Comparison of ENCODE assay signal across 13 mouse cellular contexts in the genomic region with DNA sequence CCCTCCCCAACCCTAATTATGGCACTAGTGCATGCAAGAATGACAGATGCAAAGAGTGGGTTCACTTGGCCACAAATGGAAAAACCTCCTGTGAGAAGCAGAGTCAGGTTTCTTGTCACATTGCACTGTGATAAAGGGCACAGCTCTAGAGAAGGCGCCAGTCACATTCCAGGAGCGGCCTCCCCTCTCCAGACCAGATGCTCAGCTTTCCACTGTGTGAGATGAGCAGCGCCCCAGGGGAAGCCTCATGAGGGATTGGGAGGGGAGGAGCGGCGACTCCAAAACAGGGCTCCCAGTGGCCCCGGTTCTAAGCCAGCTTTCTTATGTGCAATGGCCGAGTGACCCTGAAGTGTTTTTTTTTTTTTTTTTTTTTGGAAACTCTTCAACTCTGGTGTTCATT. TPM values are rescaled to one million over a fixed set of nuclear protein-coding genes. Genes with fewer than 3 reads are reported as not detected.
DNase-seq lines count a peak whose midpoint lies in the region; ATAC-seq and TF ChIP-seq lines count a peak whose summit lies in the region.
"Had no signal": no experiment of that assay in that cellular context is flagged by ENCODE, and none has a peak within 500 bp of the region (broad histone marks: within the 10 kb centered on the region; RNA-seq: fewer than 3 reads in every experiment).

No protein-coding gene starts in this region.

- H3K27ac ChIP-seq in kidney, postnatal 0 days: no peak overlapping the region
- no peak overlapping the region for H3K27ac ChIP-seq in limb, embryonic 14.5 days (replicated peaks; ENCODE audit: low read depth, low read length)
- H3K27ac ChIP-seq: layer of hippocampus, adult 2 months; midbrain, embryonic 12.5 days had no signal

- no peak for ATAC-seq in kidney, postnatal 0 days (replicated peaks; ENCODE audit: low FRiP score, low read depth)
- ATAC-seq in limb, embryonic 14.5 days (ENCODE audit: low FRiP score, low read depth): peak; percentile 71
- ATAC-seq: lung, postnatal 0 days had no signal

- no peak overlapping the region for H3K4me2 ChIP-seq in kidney, postnatal 0 days (ENCODE audit: low read length)
- no peak overlapping the region for H3K4me2 ChIP-seq in limb, embryonic 14.5 days (replicated peaks; ENCODE audit: low read depth, low read length, severe bottlenecking)
- H3K4me2 ChIP-seq: midbrain, embryonic 12.5 days had no signal

- no peak for TF ChIP-seq CTCF in kidney, postnatal 0 days (IDR thresholded peaks at IDR 0.05; ENCODE audit: low read depth)

- H3K4me1 ChIP-seq in kidney, postnatal 0 days (replicated peaks; ENCODE audit: insufficient read depth, low read length): no peaks in the 10 kb centered on the region
- H3K4me1 ChIP-seq in limb, embryonic 14.5 days (ENCODE audit: control insufficient read depth, insufficient read depth, low read length): no peaks in the 10 kb centered on the region

- H3K9me3 ChIP-seq in kidney, postnatal 0 days (replicated peaks; ENCODE audit: low read length): no peaks in the 10 kb centered on the region
- H3K9me3 ChIP-seq in limb, embryonic 14.5 days (ENCODE audit: control insufficient read depth, low read length): no peaks in the 10 kb centered on the region
- H3K9me3 ChIP-seq: midbrain, embryonic 12.5 days had no signal

- DNase-seq in heart, adult 11 months: peak; percentile 79
- DNase-seq in heart, postnatal 4 days: no peak
- DNase-seq in kidney, postnatal 0 days (ENCODE audit: low spot score): peak; percentile 56
- DNase-seq in kidney, postnatal 25 days: no peak
- DNase-seq in embryo, embryonic 11 days: peak; percentile 77
- peak; percentile 45 for DNase-seq in limb, embryonic 14.5 days (ENCODE audit: low spot score)
- no peak for DNase-seq in adrenal gland, postnatal 10 days
- no peak for DNase-seq in thymus, adult 18-20 months
- DNase-seq: adrenal gland, postnatal 25 days; cerebellum, adult 18-20 months had no signal

- TF ChIP-seq POLR2A in limb, embryonic 14.5 days (IDR thresholded peaks at IDR 0.05; ENCODE audit: borderline replicate concordance, extremely low read depth, insufficient read depth, insufficient read length): no peak

- no peak overlapping the region for H3K9ac ChIP-seq in kidney, postnatal 0 days (ENCODE audit: low read depth, low read length)
- no peak overlapping the region for H3K9ac ChIP-seq in limb, embryonic 14.5 days (ENCODE audit: low read depth, low read length, severe bottlenecking)
- H3K9ac ChIP-seq: midbrain, embryonic 12.5 days had no signal

- WGBS in kidney, postnatal 0 days: 10% methylated on average over 7 of the region's 7 CpGs
- 3% methylated on average over 7 of the region's 7 CpGs for WGBS in limb, embryonic 14.5 days

- no peaks in the 10 kb centered on the region for H3K36me3 ChIP-seq in kidney, postnatal 0 days (ENCODE audit: insufficient read depth, low read length)
- no peaks in the 10 kb centered on the region for H3K36me3 ChIP-seq in limb, embryonic 14.5 days (ENCODE audit: control insufficient read depth, insufficient read depth, low read length)
- H3K36me3 ChIP-seq: midbrain, embryonic 12.5 days had no signal

- no peak overlapping the region for H3K4me3 ChIP-seq in kidney, postnatal 0 days (replicated peaks; ENCODE audit: low read depth, low read length)
- no peak overlapping the region for H3K4me3 ChIP-seq in limb, embryonic 14.5 days (replicated peaks; ENCODE audit: low read length)
- H3K4me3 ChIP-seq: layer of hippocampus, adult 2 months; midbrain, embryonic 12.5 days had no signal

- H3K27me3 ChIP-seq in kidney, postnatal 0 days (ENCODE audit: insufficient read depth, low read length): no peaks in the 10 kb centered on the region
- H3K27me3 ChIP-seq in limb, embryonic 14.5 days (ENCODE audit: control insufficient read depth, insufficient read depth, low read length): no peaks in the 10 kb centered on the region
- H3K27me3 ChIP-seq: midbrain, embryonic 12.5 days had no signal

RNA-seq across cellular contexts. Expression of a gene that starts 11.5 kb away (rescaled TPM):
- total RNA-seq in heart, postnatal 4 days (2021): not detected
- polyA plus RNA-seq in kidney, postnatal 0 days (2015; fragmentation: Nextera tagmentation; extraction: Ambion mirVana): 0.15 and 0.17 TPM in 2 replicates
- polyA plus RNA-seq in limb, embryonic 14.5 days (2012; rRNA removed): 0.29 and 0.33 TPM in 2 replicates
- polyA plus RNA-seq in limb, embryonic 14.5 days (2014; fragmentation: Nextera tagmentation; extraction: Ambion mirVana): 0.10 and 0.34 TPM in 2 replicates
- under 1 TPM; 0.33 to 0.66 TPM for total RNA-seq in adrenal gland, postnatal 10 days (2021)
- total RNA-seq: adrenal gland, postnatal 25 days had no signal

RNA-seq across cellular contexts. Expression of a gene that starts 47.2 kb away (rescaled TPM):
- total RNA-seq in heart, postnatal 4 days (2021): 1 to 10 TPM; 4.6 to 5.7 TPM
- polyA plus RNA-seq in kidney, postnatal 0 days (2015; fragmentation: Nextera tagmentation; extraction: Ambion mirVana): 2.3 and 2.5 TPM in 2 replicates
- 7.8 and 8.5 TPM in 2 replicates for polyA plus RNA-seq in limb, embryonic 14.5 days (2012; rRNA removed)
- 14.3 and 18.0 TPM in 2 replicates for polyA plus RNA-seq in limb, embryonic 14.5 days (2014; fragmentation: Nextera tagmentation; extraction: Ambion mirVana)
- 10 to 100 TPM in 1 of 2 experiments, 1 to 10 TPM in 1; 8.3 to 12.8 TPM for total RNA-seq in adrenal gland, postnatal 10 days (2021)

RNA-seq across cellular contexts. Expression of a gene that starts 49.3 kb away (rescaled TPM):
- total RNA-seq in heart, postnatal 4 days (2021): 100 to 1,000 TPM; 533 to 564 TPM
- 178 and 181 TPM in 2 replicates for polyA plus RNA-seq in kidney, postnatal 0 days (2015; fragmentation: Nextera tagmentation; extraction: Ambion mirVana)
- 83.1 and 96.3 TPM in 2 replicates for polyA plus RNA-seq in limb, embryonic 14.5 days (2012; rRNA removed)
- polyA plus RNA-seq in limb, embryonic 14.5 days (2014; fragmentation: Nextera tagmentation; extraction: Ambion mirVana): 115 and 117 TPM in 2 replicates
- total RNA-seq in adrenal gland, postnatal 10 days (2021): 100 to 1,000 TPM; 379 to 450 TPM

RNA-seq across cellular contexts. Expression of a gene that starts 49.3 kb away (rescaled TPM):
- total RNA-seq in heart, postnatal 4 days (2021): 100 to 1,000 TPM; 497 to 542 TPM
- polyA plus RNA-seq in kidney, postnatal 0 days (2015; fragmentation: Nextera tagmentation; extraction: Ambion mirVana): 545 and 580 TPM in 2 replicates
- polyA plus RNA-seq in limb, embryonic 14.5 days (2012; rRNA removed): 708 and 1,108 TPM in 2 replicates
- 730 and 750 TPM in 2 replicates for polyA plus RNA-seq in limb, embryonic 14.5 days (2014; fragmentation: Nextera tagmentation; extraction: Ambion mirVana)
- total RNA-seq in adrenal gland, postnatal 10 days (2021): 100 to 1,000 TPM; 698 to 749 TPM

Comparison
In these comparisons a context has a peak if more than half of its experiments do, and no peak if none do; other contexts are left out.
1. DNase-seq: peak in heart, adult 11 months (single experiment), kidney, postnatal 0 days (single experiment), embryo, embryonic 11 days (single experiment) and limb, embryonic 14.5 days (single experiment); none in heart, postnatal 4 days (single experiment), kidney, postnatal 25 days (0 of 2), adrenal gland, postnatal 10 days (single experiment) and thymus, adult 18-20 months (0 of 2).